Mouse (Mus musculus) brain, embryonic 14.5 days (tissue): Measurements from ENCODE around the gene Mmp17.
"Not testable (repeated sequence)": the region's sequence is repeated elsewhere in the genome, so short reads cannot be mapped to it uniquely, and the experiment has no call there.

Experiments
- CTCF ChIP-seq: fragments of 200-500 bp; IDR thresholded peaks from 2 replicates; pipeline ENCODE4 v1.5.1; 2012; ENCODE audit warnings: inconsistent platforms, mild to moderate bottlenecking, moderate library complexity, borderline replicate concordance; ENCODE audit not compliant: insufficient read depth, insufficient read length; ENCODE audit errors: extremely low read depth
- POLR2A ChIP-seq: fragments of 200-500 bp; IDR thresholded peaks from 2 replicates; pipeline ENCODE4 v1.6.1; 2012; ENCODE audit warnings: mild to moderate bottlenecking, inconsistent platforms, borderline replicate concordance; ENCODE audit not compliant: poor library complexity, insufficient read depth, insufficient read length, severe bottlenecking; ENCODE audit errors: extremely low read depth

DNA sequence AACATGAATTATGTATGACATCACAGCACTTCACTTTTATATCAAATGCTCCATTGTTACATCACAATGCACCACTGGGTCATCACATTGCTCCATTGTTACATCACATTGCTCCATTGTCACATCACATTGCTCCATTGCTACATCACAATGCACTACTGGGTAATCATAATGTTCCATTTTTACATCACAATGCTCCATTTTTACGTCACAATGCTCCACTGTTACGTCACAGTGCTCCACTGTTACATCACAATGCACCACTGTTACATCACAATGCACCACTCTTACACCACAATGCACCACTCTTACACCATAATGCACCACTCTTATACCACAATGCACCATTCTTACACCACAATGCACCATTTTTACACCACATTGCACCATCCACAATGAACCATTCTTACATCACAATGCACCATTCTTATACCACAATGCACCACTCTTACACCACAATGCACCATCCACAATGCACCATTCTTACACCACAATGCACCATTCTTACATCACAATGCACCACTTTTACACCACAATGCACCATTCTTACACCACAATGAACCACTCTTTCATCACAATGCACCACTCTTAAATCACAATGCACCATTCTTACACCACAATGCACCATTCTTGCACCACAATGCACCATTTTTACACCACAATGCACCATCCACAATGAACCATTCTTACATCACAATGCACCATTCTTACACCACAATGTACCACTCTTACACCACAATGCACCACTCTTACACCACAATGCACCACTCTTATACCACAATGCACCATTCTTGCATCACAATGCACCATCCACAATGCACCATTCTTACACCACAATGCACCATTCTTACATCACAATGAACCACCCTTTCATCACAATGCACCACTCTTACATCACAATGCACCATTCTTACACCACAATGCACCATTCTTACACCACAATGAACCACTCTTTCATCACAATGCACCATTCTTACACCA, 48.6 kb downstream of the Mmp17 start:
- not testable (repeated sequence) for TF ChIP-seq CTCF, POLR2A
